Mouse (Mus musculus): ENCODE measurements around the gene Setd3.

DNA sequence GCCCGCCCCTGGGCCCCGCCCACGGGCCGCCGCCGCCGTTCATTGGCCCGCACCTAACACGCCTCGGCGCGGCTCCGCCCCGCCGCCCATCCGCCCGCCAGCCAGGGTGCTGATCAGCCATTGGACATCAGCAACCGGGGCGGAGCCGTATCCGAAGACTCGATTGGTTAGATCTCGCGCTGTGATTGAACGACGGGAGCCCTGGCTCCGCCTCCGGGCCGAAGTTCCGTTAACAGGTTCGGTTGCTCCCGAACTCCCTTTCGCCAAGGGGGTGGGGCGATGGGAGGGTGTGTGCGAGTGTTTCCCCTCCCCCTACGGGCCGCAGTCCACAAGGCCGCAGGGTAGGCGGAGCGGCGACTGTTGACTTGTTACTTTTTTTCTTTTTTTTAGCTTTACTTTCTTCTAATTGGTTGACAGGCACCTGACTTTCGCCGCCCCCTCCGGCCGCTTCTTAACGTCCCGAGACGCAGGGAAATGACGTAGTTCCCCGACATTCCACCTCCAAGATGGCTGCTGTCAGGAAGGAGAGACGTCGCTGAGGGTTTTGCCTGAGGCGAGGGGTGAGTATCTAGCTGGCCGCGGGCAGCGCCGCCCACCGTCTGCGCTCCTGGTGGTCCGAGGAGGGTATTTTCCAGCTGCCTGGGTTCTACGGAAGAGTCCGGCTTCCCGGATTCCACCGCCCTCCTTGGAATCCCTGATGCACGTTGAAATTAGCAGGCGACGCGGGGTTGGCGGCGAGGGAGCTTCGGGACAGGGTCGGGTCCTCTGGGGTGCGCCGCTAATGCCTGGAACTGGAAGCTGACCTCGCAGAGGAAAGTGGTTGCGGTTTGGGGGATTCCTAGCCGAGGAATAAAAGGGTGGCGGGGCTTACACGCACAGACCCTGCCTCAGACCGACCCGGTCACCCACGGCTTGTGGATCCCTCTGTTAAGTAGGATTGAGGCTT lies 480 bp upstream of the Setd3 start, which contains the start of gene Ccnk:
- TF ChIP-seq POLR2A (IDR thresholded peaks at IDR 0.05; ENCODE audit: insufficient read depth, low read depth, low read length) (peak; percentile 98), CTCF (IDR thresholded peaks at IDR 0.05) (peak; percentile 42)

Measured in heart, adult 2 months (tissue).